Mouse (Mus musculus) stomach, postnatal 0 days (tissue): ENCODE data around the gene Igfbp5.

ENCODE experiments used
- CTCF ChIP-seq: IDR thresholded peaks from 2 replicates; pipeline ENCODE4 v1.5.1; 2016; ENCODE audit warnings: antibody characterized with exemption, low read depth, mild to moderate bottlenecking, moderate library complexity
- EP300 ChIP-seq: optimal IDR thresholded peaks from 2 replicates; pipeline ENCODE3; 2016; ENCODE audit warnings: antibody characterized with exemption

DNA sequence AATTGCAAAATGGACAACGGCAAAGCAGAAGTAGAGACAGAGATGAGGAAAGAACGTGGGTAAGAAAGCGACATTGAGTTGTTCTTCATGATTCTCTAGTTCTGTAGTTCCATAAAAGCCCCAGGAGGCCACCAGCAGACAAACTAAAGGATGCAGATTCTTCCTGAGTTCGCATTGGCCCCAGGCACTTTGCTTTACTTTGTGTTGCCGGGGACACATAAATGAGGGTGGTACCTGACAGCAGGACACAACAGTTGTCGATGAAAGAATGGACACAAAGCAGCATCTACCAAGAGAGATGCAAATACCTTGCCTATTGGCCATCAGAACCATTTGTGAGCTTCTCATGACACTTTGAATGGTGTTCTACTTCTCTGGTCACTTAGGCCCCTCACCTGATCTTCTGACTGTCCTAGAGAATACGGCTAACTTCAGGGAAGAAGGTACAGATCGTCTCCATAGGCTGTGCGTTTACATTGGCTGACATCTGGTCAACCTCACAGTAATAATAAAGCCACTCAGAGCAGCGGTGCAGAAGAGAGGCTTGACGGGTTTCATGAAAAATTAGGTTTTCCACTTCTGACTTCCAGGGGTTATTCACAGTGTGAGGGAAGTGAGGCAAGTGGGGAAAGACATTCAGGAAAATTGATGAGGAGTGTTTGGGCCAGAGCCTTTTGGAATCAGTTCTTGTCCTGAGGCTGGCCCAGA is 10.6 kb upstream of the Igfbp5 start:
- TF ChIP-seq CTCF (no peak), EP300 (no peak)
